Mouse (Mus musculus) CH12F3 (cell line): ENCODE data around the gene Rbm33.

ENCODE experiments used
- in situ Hi-C: fragments of 300-500 bp; cut with MboI; formaldehyde crosslinking; loops from 2 replicates; pipeline ENCODE4 v1.14.3; 2020; ENCODE audit warnings: low sequenced_read_pairs

The Rbm33 gene

GRCm38 (mm10) chr5:28316722-28317245 is at the start of gene Rbm33:
Gene Rbm33, plus strand, starts transcription at chr5:28317121.
- in situ Hi-C loops: no loop called here

GRCm38 (mm10) chr5:28267576-28267975 is 49.3 kb upstream of the Rbm33 start:
- in situ Hi-C loops: no loop called here

GRCm38 (mm10) chr5:28269469-28269991 is 47.4 kb upstream of the Rbm33 start:
- in situ Hi-C loops: no loop called here

GRCm38 (mm10) chr5:28272836-28273235 is 44.1 kb upstream of the Rbm33 start:
- in situ Hi-C loops: no loop called here

- in situ Hi-C loops: no loop called here
Measured at GRCm38 (mm10) chr5:28277279-28277678, 39.6 kb upstream of the Rbm33 start.

GRCm38 (mm10) chr5:28289111-28289510 is 27.8 kb upstream of the Rbm33 start:
- in situ Hi-C loops: no loop called here

GRCm38 (mm10) chr5:28290630-28291029 is 26.3 kb upstream of the Rbm33 start:
- in situ Hi-C loops: no loop called here

- in situ Hi-C loops: no loop called here
Measured at GRCm38 (mm10) chr5:28291118-28291850, 25.6 kb upstream of the Rbm33 start.

- in situ Hi-C loops: no loop called here
Measured at GRCm38 (mm10) chr5:28292281-28292680, 24.6 kb upstream of the Rbm33 start.

GRCm38 (mm10) chr5:28293990-28294389 is 22.9 kb upstream of the Rbm33 start:
- in situ Hi-C loops: no loop called here

- in situ Hi-C loops: no loop called here
Measured at GRCm38 (mm10) chr5:28298161-28298560, 18.8 kb upstream of the Rbm33 start.

- in situ Hi-C loops: no loop called here
Measured at GRCm38 (mm10) chr5:28298693-28299092, 18.2 kb upstream of the Rbm33 start.

- in situ Hi-C loops: no loop called here
Measured at GRCm38 (mm10) chr5:28299346-28299745, 17.6 kb upstream of the Rbm33 start.

GRCm38 (mm10) chr5:28302671-28303070 is 14.2 kb upstream of the Rbm33 start:
- in situ Hi-C loops: no loop called here

- in situ Hi-C loops: no loop called here
Measured at GRCm38 (mm10) chr5:28304551-28304950, 12.4 kb upstream of the Rbm33 start.

- in situ Hi-C loops: no loop called here
Measured at GRCm38 (mm10) chr5:28315526-28315925, 1.4 kb upstream of the Rbm33 start.

- in situ Hi-C loops: no loop called here
Measured at GRCm38 (mm10) chr5:28316151-28316721, 685 bp upstream of the Rbm33 start.

GRCm38 (mm10) chr5:28317253-28317916 is 464 bp downstream of the Rbm33 start:
- in situ Hi-C loops: no loop called here

- in situ Hi-C loops: no loop called here
Measured at GRCm38 (mm10) chr5:28317917-28318267, 971 bp downstream of the Rbm33 start.

GRCm38 (mm10) chr5:28318671-28319070 is 1.8 kb downstream of the Rbm33 start:
- in situ Hi-C loops: no loop called here

- in situ Hi-C loops: no loop called here
Measured at GRCm38 (mm10) chr5:28321769-28322168, 4.8 kb downstream of the Rbm33 start.

- in situ Hi-C loops: no loop called here
Measured at GRCm38 (mm10) chr5:28322189-28322588, 5.3 kb downstream of the Rbm33 start.
